Mouse (Mus musculus): ENCODE measurements around the gene Terf2. TPM values are rescaled to one million over a fixed set of nuclear protein-coding genes. Genes with fewer than 3 reads are reported as not detected.

The Terf2 gene
- total and polyA plus RNA-seq, 3 experiments = 15.0 to 36.7 TPM; not detected in 1

DNA sequence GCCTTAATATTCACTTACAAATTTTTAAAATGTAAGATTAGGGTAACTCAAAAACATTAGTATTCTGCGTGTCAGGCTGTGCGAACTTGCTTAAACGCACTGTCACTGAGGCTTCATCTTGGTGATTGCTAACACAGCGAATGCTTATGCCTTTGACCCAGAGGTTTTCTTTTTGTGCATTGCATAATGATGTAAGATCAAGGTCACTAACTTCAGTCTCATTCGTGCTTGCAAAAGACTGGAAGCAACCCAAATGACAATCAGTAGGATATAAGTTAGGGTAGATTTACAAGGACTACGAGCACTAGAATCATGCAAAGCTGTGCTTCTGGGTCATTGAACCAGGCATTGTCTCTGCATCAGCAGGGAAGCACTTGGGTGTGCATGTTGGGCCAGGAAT is 41.2 kb upstream of the Terf2 start:
- Histone ChIP-seq H3K27me3 (ENCODE audit: control insufficient read depth in 1 of 2, insufficient read depth in 2 of 2, low read length in 2 of 2) (no peaks in the 10 kb centered on the region), H3K36me3 (ENCODE audit: control insufficient read depth in 1 of 2, insufficient read depth in 2 of 2, low read length in 2 of 2) (peaks cover 0 to 6% of the 10 kb centered on the region in 2 experiments; a peak in 1 of 4 replicates), H3K79me2 (ENCODE audit: control insufficient read depth, insufficient read depth, low read length, poor library complexity) (no peaks in the 10 kb centered on the region), H3K9me3 (replicated peaks; ENCODE audit: insufficient read depth, low read length) (no peaks in the 10 kb centered on the region), H3K4me1 (ENCODE audit: control insufficient read depth in 1 of 2, insufficient read depth in 2 of 2, low read length in 2 of 2) (peaks cover 4 to 6% of the 10 kb centered on the region in 2 experiments; a peak in 3 of 4 replicates), H3K4me3 (ENCODE audit: control insufficient read depth in 1 of 2, insufficient read depth in 1 of 2, low read depth in 2 of 2, low read length in 2 of 2) (no peak overlapping the region), H3K27ac (ENCODE audit: control insufficient read depth, low read depth, low read length) (no peak overlapping the region), H3K9ac (ENCODE audit: control insufficient read depth, low read depth, low read length, poor library complexity, severe bottlenecking) (no peak overlapping the region)
- DNase-seq (ENCODE audit: low read depth, low spot score) = no peak
- no peak for TF ChIP-seq GATA1 (IDR thresholded peaks at IDR 0.05; ENCODE audit: low read depth, low read length)
- no peak for TF ChIP-seq POLR2AphosphoS2 (IDR thresholded peaks at IDR 0.05; ENCODE audit: low read length)
- TF ChIP-seq UBTF (IDR thresholded peaks at IDR 0.05; ENCODE audit: borderline replicate concordance, insufficient read depth, low read depth, low read length) = no peak

GRCm38 (mm10) chr8:107136003-107136612 is 39.8 kb upstream of the Terf2 start:
- TF ChIP-seq CHD1 (IDR thresholded peaks at IDR 0.05; ENCODE audit: low read depth, low read length) = no peak
- TF ChIP-seq MXI1 (IDR thresholded peaks at IDR 0.05; ENCODE audit: low read depth, low read length) = no peak
- TF ChIP-seq MYB (IDR thresholded peaks at IDR 0.05; ENCODE audit: low read depth, low read length) = no peak
- TF ChIP-seq GABPA (IDR thresholded peaks at IDR 0.05; ENCODE audit: low read depth, low read length) = no peak
- TF ChIP-seq MAX (IDR thresholded peaks at IDR 0.05; ENCODE audit: low read length) = no peak
- TF ChIP-seq SMC3 (IDR thresholded peaks at IDR 0.05; ENCODE audit: low read depth, low read length) = no peak
- TF ChIP-seq E2F4 (IDR thresholded peaks at IDR 0.05; ENCODE audit: borderline replicate concordance, low read depth, low read length) = no peak
- no peak for TF ChIP-seq MAZ (IDR thresholded peaks at IDR 0.05; ENCODE audit: low read depth, low read length)
- no peak for TF ChIP-seq MAFK (IDR thresholded peaks at IDR 0.05; ENCODE audit: borderline replicate concordance, low read depth, low read length)
- TF ChIP-seq JUND (IDR thresholded peaks at IDR 0.05; ENCODE audit: low read depth, low read length) = no peak
- TF ChIP-seq SIN3A (IDR thresholded peaks at IDR 0.05; ENCODE audit: low read length) = no peak
- TF ChIP-seq USF2 (IDR thresholded peaks at IDR 0.05; ENCODE audit: borderline replicate concordance in 1 of 2, insufficient read depth in 1 of 2, low read depth in 1 of 2, low read length in 2 of 2) = no peak
- Histone ChIP-seq H3K79me2 (ENCODE audit: control insufficient read depth, insufficient read depth, low read length, poor library complexity) (no peaks in the 10 kb centered on the region), H3K36me3 (ENCODE audit: control insufficient read depth in 1 of 2, insufficient read depth in 2 of 2, low read length in 2 of 2) (peaks cover 0 to 6% of the 10 kb centered on the region in 2 experiments; a peak in 1 of 4 replicates), H3K27me3 (ENCODE audit: control insufficient read depth in 1 of 2, insufficient read depth in 2 of 2, low read length in 2 of 2) (no peaks in the 10 kb centered on the region; a peak in 1 of 4 replicates), H3K4me3 (ENCODE audit: control insufficient read depth in 1 of 2, insufficient read depth in 1 of 2, low read depth in 2 of 2, low read length in 2 of 2) (no peak overlapping the region), H3K9me3 (replicated peaks; ENCODE audit: insufficient read depth, low read length) (no peaks in the 10 kb centered on the region), H3K9ac (ENCODE audit: control insufficient read depth, low read depth, low read length, poor library complexity, severe bottlenecking) (no peak overlapping the region), H3K4me1 (ENCODE audit: control insufficient read depth in 1 of 2, insufficient read depth in 2 of 2, low read length in 2 of 2) (peaks cover 4 to 6% of the 10 kb centered on the region in 2 experiments; a peak in 3 of 4 replicates), H3K27ac (ENCODE audit: control insufficient read depth, low read depth, low read length) (no peak overlapping the region)
- no peak for DNase-seq (ENCODE audit: low read depth, low spot score)

Measured in MEL (cell line).